ENCODE assay signal across 33 mouse cellular contexts in the genomic region with DNA sequence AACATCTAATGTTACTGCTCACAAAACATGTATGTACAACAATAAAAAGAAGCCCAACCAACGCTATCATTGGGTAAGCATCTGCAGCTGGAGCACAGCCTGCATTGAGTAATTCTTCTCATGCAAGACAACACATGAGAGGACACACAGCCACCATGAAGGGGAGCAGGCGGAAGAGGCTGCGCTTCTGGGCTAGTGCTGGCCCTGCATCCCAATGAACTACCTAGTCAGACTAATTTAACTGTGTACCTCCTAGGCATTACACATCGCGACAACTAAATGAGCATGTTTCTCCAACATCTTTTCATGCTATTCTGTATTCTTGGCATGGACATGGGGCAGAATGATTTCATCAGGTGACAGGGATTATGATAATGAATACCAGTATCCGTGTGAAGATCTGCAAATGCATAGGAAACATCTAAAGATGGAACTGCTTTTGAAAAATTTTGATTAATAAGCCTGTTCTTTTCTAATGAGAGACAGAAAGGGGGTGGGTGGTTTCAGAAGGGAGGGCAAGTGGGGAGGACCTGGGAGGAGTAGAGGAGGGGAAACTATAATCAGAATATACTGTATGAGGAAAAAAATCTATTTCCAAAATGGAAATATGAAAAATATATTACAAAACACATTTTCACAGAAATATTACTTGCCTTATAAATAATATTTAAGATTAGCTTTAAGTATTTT. TPM values are rescaled to one million over a fixed set of nuclear protein-coding genes. Genes with fewer than 3 reads are reported as not detected.
A peak's percentile ranks its signal among the peaks of the same experiment; 100 is the strongest.
DNase-seq lines count a peak whose midpoint lies in the region; ATAC-seq and TF ChIP-seq lines count a peak whose summit lies in the region.
"Had no signal": no experiment of that assay in that cellular context is flagged by ENCODE, and none has a peak within 500 bp of the region (broad histone marks: within the 10 kb centered on the region; RNA-seq: fewer than 3 reads in every experiment).

No protein-coding gene starts in this region.

- no peak for TF ChIP-seq CTCF in lung, embryonic 14.5 days (IDR thresholded peaks at IDR 0.05; ENCODE audit: low read depth)
- no peak for TF ChIP-seq CTCF in brain, embryonic 14.5 days (IDR thresholded peaks at IDR 0.05; ENCODE audit: borderline replicate concordance, extremely low read depth, insufficient read depth, insufficient read length)
- no peak for TF ChIP-seq CTCF in intestine, postnatal 0 days (IDR thresholded peaks at IDR 0.05; ENCODE audit: low read depth)

- H3K4me2 ChIP-seq in forebrain, embryonic 13.5 days, result no peak overlapping the region
- H3K4me2 ChIP-seq in forebrain, embryonic 11.5 days (ENCODE audit: low read depth, low read length, severe bottlenecking), result no peak overlapping the region
- no peak overlapping the region for H3K4me2 ChIP-seq in hindbrain, embryonic 13.5 days
- H3K4me2 ChIP-seq in hindbrain, embryonic 11.5 days (replicated peaks; ENCODE audit: low read depth, low read length), result no peak overlapping the region
- H3K4me2 ChIP-seq in lung, embryonic 14.5 days, result no peak overlapping the region
- no peak overlapping the region for H3K4me2 ChIP-seq in intestine, postnatal 0 days (replicated peaks; ENCODE audit: low read depth)
- H3K4me2 ChIP-seq: embryonic facial prominence, embryonic 15.5 days; heart, embryonic 13.5 days had no signal

- H3K4me1 ChIP-seq in forebrain, embryonic 13.5 days, result peaks cover 7% of the 10 kb centered on the region; the same call in 1 of the 2 replicates
- no peaks in the 10 kb centered on the region for H3K4me1 ChIP-seq in forebrain, embryonic 11.5 days (replicated peaks; ENCODE audit: control insufficient read depth, insufficient read depth, low read length)
- H3K4me1 ChIP-seq in hindbrain, embryonic 13.5 days (replicated peaks), result peaks cover 5% of the 10 kb centered on the region; the same call in 1 of the 2 replicates
- H3K4me1 ChIP-seq in hindbrain, embryonic 11.5 days (replicated peaks; ENCODE audit: control insufficient read depth, insufficient read depth, low read length), result no peaks in the 10 kb centered on the region
- no peaks in the 10 kb centered on the region for H3K4me1 ChIP-seq in lung, embryonic 14.5 days (ENCODE audit: insufficient read depth)
- no peaks in the 10 kb centered on the region for H3K4me1 ChIP-seq in intestine, postnatal 0 days (replicated peaks; ENCODE audit: control insufficient read depth, insufficient read depth, low read length)
- H3K4me1 ChIP-seq: embryonic facial prominence, embryonic 15.5 days; heart, embryonic 13.5 days had no signal

- H3K9me3 ChIP-seq in forebrain, embryonic 13.5 days (replicated peaks), result no peaks in the 10 kb centered on the region
- no peaks in the 10 kb centered on the region for H3K9me3 ChIP-seq in forebrain, embryonic 11.5 days (ENCODE audit: control insufficient read depth, low read length)
- H3K9me3 ChIP-seq in hindbrain, embryonic 13.5 days, result no peaks in the 10 kb centered on the region
- no peaks in the 10 kb centered on the region for H3K9me3 ChIP-seq in hindbrain, embryonic 11.5 days (ENCODE audit: control insufficient read depth, low read length)
- H3K9me3 ChIP-seq in lung, embryonic 14.5 days (ENCODE audit: low read depth, low read length), result no peaks in the 10 kb centered on the region
- no peaks in the 10 kb centered on the region for H3K9me3 ChIP-seq in intestine, postnatal 0 days (ENCODE audit: control insufficient read depth)
- H3K9me3 ChIP-seq: embryonic facial prominence, embryonic 10.5 days; embryonic facial prominence, embryonic 15.5 days; heart, embryonic 13.5 days had no signal

- no peak overlapping the region for H3K27ac ChIP-seq in forebrain, embryonic 13.5 days
- H3K27ac ChIP-seq in forebrain, embryonic 11.5 days (ENCODE audit: low read depth, low read length), result no peak overlapping the region
- H3K27ac ChIP-seq in hindbrain, embryonic 13.5 days, result 0 out of 2 replicates have a peak overlapping the region, but pooled peaks have one; percentile 2
- no peak overlapping the region for H3K27ac ChIP-seq in hindbrain, embryonic 11.5 days (ENCODE audit: low read depth, low read length)
- H3K27ac ChIP-seq in lung, embryonic 14.5 days (ENCODE audit: low read depth), result no peak overlapping the region
- H3K27ac ChIP-seq in intestine, postnatal 0 days (ENCODE audit: low read depth, low read length), result no peak overlapping the region
- H3K27ac ChIP-seq: embryonic facial prominence, embryonic 10.5 days; embryonic facial prominence, embryonic 15.5 days; gastrocnemius, adult 2 months; heart, adult 2 months; heart, embryonic 13.5 days; liver, embryonic 14.5 days; stomach, postnatal 0 days had no signal

- TF ChIP-seq POLR2A in brain, embryonic 14.5 days (IDR thresholded peaks at IDR 0.05; ENCODE audit: borderline replicate concordance, extremely low read depth, insufficient read depth, insufficient read length, poor library complexity, severe bottlenecking), result no peak

- H3K27me3 ChIP-seq in forebrain, embryonic 13.5 days, result no peaks in the 10 kb centered on the region
- H3K27me3 ChIP-seq in forebrain, embryonic 11.5 days (ENCODE audit: control insufficient read depth, insufficient read depth, low read length), result no peaks in the 10 kb centered on the region
- H3K27me3 ChIP-seq in hindbrain, embryonic 13.5 days, result no peaks in the 10 kb centered on the region
- H3K27me3 ChIP-seq in hindbrain, embryonic 11.5 days (ENCODE audit: control insufficient read depth, insufficient read depth, low read length), result no peaks in the 10 kb centered on the region
- H3K27me3 ChIP-seq in lung, embryonic 14.5 days (ENCODE audit: insufficient read depth, low read length), result no peaks in the 10 kb centered on the region
- H3K27me3 ChIP-seq in intestine, postnatal 0 days (replicated peaks; ENCODE audit: control insufficient read depth, insufficient read depth, low read length), result no peaks in the 10 kb centered on the region
- H3K27me3 ChIP-seq: CH12.LX; embryonic facial prominence, embryonic 15.5 days; heart, embryonic 13.5 days had no signal

- H3K4me3 ChIP-seq in forebrain, embryonic 13.5 days, result no peak overlapping the region
- no peak overlapping the region for H3K4me3 ChIP-seq in forebrain, embryonic 11.5 days (ENCODE audit: low read depth, low read length)
- H3K4me3 ChIP-seq in hindbrain, embryonic 13.5 days, result no peak overlapping the region
- no peak overlapping the region for H3K4me3 ChIP-seq in hindbrain, embryonic 11.5 days (ENCODE audit: low read depth, low read length)
- no peak overlapping the region for H3K4me3 ChIP-seq in lung, embryonic 14.5 days (ENCODE audit: low read depth, low read length)
- no peak overlapping the region for H3K4me3 ChIP-seq in intestine, postnatal 0 days (ENCODE audit: low read depth, low read length)
- H3K4me3 ChIP-seq: embryonic facial prominence, embryonic 10.5 days; embryonic facial prominence, embryonic 15.5 days; gastrocnemius, adult 2 months; heart, adult 2 months; heart, embryonic 13.5 days had no signal

- H3K9ac ChIP-seq in forebrain, embryonic 13.5 days, result no peak overlapping the region
- H3K9ac ChIP-seq in forebrain, embryonic 11.5 days (ENCODE audit: low read length), result no peak overlapping the region
- H3K9ac ChIP-seq in hindbrain, embryonic 13.5 days, result no peak overlapping the region
- H3K9ac ChIP-seq in hindbrain, embryonic 11.5 days (ENCODE audit: low read depth, low read length), result no peak overlapping the region
- H3K9ac ChIP-seq in lung, embryonic 14.5 days, result no peak overlapping the region
- no peak overlapping the region for H3K9ac ChIP-seq in intestine, postnatal 0 days (ENCODE audit: low read depth, low read length)
- H3K9ac ChIP-seq: embryonic facial prominence, embryonic 15.5 days; heart, embryonic 13.5 days; liver, embryonic 14.5 days had no signal

- ATAC-seq in forebrain, embryonic 13.5 days, result peak; percentile 41; the same call in 1 of the 2 replicates
- no peak for ATAC-seq in forebrain, embryonic 11.5 days (replicated peaks; ENCODE audit: low FRiP score)
- peak; percentile 49; the same call in 1 of the 2 replicates for ATAC-seq in hindbrain, embryonic 13.5 days (ENCODE audit: low FRiP score)
- ATAC-seq in hindbrain, embryonic 11.5 days (ENCODE audit: low FRiP score), result no peak
- no peak for ATAC-seq in lung, embryonic 14.5 days (ENCODE audit: insufficient read depth)
- ATAC-seq in intestine, postnatal 0 days, result no peak
- ATAC-seq: activated CD4-positive, CD25-positive, alpha-beta regulatory T cell, adult 4 months; inflammation-experienced regulatory T-cells, adult 6 months had no signal

- WGBS in forebrain, embryonic 13.5 days, result 35% methylated on average over 6 of the region's 6 CpGs
- WGBS in forebrain, embryonic 11.5 days, result 77% methylated on average over 6 of the region's 6 CpGs
- 62% methylated on average over 6 of the region's 6 CpGs for WGBS in hindbrain, embryonic 13.5 days
- WGBS in hindbrain, embryonic 11.5 days, result 84% methylated on average over 6 of the region's 6 CpGs
- 67% methylated on average over 6 of the region's 6 CpGs for WGBS in lung, embryonic 14.5 days
- WGBS in intestine, postnatal 0 days, result 75% methylated on average over 6 of the region's 6 CpGs

- H3K36me3 ChIP-seq in forebrain, embryonic 13.5 days (ENCODE audit: poor library complexity, severe bottlenecking), result no peaks in the 10 kb centered on the region
- no peaks in the 10 kb centered on the region for H3K36me3 ChIP-seq in forebrain, embryonic 11.5 days (ENCODE audit: control insufficient read depth, insufficient read depth, low read length)
- no peaks in the 10 kb centered on the region for H3K36me3 ChIP-seq in hindbrain, embryonic 13.5 days
- no peaks in the 10 kb centered on the region for H3K36me3 ChIP-seq in hindbrain, embryonic 11.5 days (ENCODE audit: control insufficient read depth, insufficient read depth, low read length)
- H3K36me3 ChIP-seq in lung, embryonic 14.5 days (ENCODE audit: insufficient read depth), result no peaks in the 10 kb centered on the region
- no peaks in the 10 kb centered on the region for H3K36me3 ChIP-seq in intestine, postnatal 0 days (ENCODE audit: control insufficient read depth, insufficient read depth)
- H3K36me3 ChIP-seq: embryonic facial prominence, embryonic 10.5 days; embryonic facial prominence, embryonic 15.5 days; heart, embryonic 13.5 days had no signal

- no peak for DNase-seq in forebrain, embryonic 11.5 days (ENCODE audit: low spot score)
- no peak for DNase-seq in hindbrain, embryonic 11.5 days (ENCODE audit: low spot score)
- DNase-seq in lung, embryonic 14.5 days, result peak; percentile 13
- DNase-seq in lung, postnatal 14 days, result no peak
- DNase-seq in brain, embryonic 14.5 days (ENCODE audit: low read depth), result peak; percentile 66
- DNase-seq: adrenal gland, adult 2 months; adrenal gland, postnatal 36 days; cerebellum, adult 2 months; cerebellum, postnatal 25 days; gastrocnemius, adult 2 months; gastrocnemius, postnatal 36 days; heart, adult 2 months; heart, postnatal 10 days; kidney, adult 18-20 months; layer of hippocampus, postnatal 36 days; left cerebral cortex, postnatal 4 days; liver; lung, adult 2 months; right cerebral cortex, adult 18-20 months; right cerebral cortex, postnatal 4 days; thymus, adult 18-20 months; thymus, postnatal 25 days had no signal

RNA-seq across cellular contexts. Expression of a gene that starts 33.9 kb away (rescaled TPM):
- 0.12 and 0.13 TPM in 2 replicates for polyA plus RNA-seq in forebrain, embryonic 13.5 days (2015; fragmentation: Nextera tagmentation; extraction: Ambion mirVana)
- polyA plus RNA-seq in forebrain, embryonic 11.5 days (2014; fragmentation: Nextera tagmentation; extraction: Ambion mirVana), result 0.05 TPM in 1 of 2 replicates, not detected in the other
- polyA plus RNA-seq in hindbrain, embryonic 13.5 days (2015; fragmentation: Nextera tagmentation; extraction: Ambion mirVana), result 0.87 and 0.98 TPM in 2 replicates
- 1.2 and 1.6 TPM in 2 replicates for polyA plus RNA-seq in hindbrain, embryonic 11.5 days (2014; fragmentation: Nextera tagmentation; extraction: Ambion mirVana)
- polyA plus RNA-seq in lung, embryonic 14.5 days (2014; fragmentation: Nextera tagmentation; extraction: Ambion mirVana), result 0.20 and 0.28 TPM in 2 replicates
- polyA plus RNA-seq in brain, embryonic 14.5 days (2012; rRNA removed), result 0.69 and 1.8 TPM in 2 replicates
- polyA plus RNA-seq in intestine, postnatal 0 days (2015; fragmentation: Nextera tagmentation; extraction: Ambion mirVana), result 0.07 and 0.08 TPM in 2 replicates
- polyA plus RNA-seq: activated CD4-positive, CD25-positive, alpha-beta regulatory T cell, adult 4 months; inflammation-experienced regulatory T-cells, adult 6 months had no signal

Comparison
In these comparisons a context has a peak if more than half of its experiments do, and no peak if none do; other contexts are left out.
1. ATAC-seq: peak in forebrain, embryonic 13.5 days (single experiment) and hindbrain, embryonic 13.5 days (single experiment); none in forebrain, embryonic 11.5 days (single experiment), hindbrain, embryonic 11.5 days (single experiment), lung, embryonic 14.5 days (single experiment) and intestine, postnatal 0 days (single experiment).
2. DNase-seq: peak in lung, embryonic 14.5 days (single experiment) and brain, embryonic 14.5 days (single experiment); none in forebrain, embryonic 11.5 days (single experiment), hindbrain, embryonic 11.5 days (single experiment) and lung, postnatal 14 days (single experiment).